Mouse (Mus musculus) kidney, postnatal 0 days (tissue): ENCODE measurements around the gene Tnrc6b. TPM values are rescaled to one million over a fixed set of nuclear protein-coding genes. Genes with fewer than 3 reads are reported as not detected.
"Not testable (repeated sequence)": the region's sequence is repeated elsewhere in the genome, so short reads cannot be mapped to it uniquely, and the experiment has no call there.

ENCODE experiments used
- ATAC-seq: fragments of 200-750 bp; cut with Nextera tagmentation; replicated peaks from 2 replicates; pipeline ENCODE4 v1.8.0; 2017; ENCODE audit warnings: low read depth, moderate number of reproducible peaks, moderate TSS enrichment, moderate library complexity; ENCODE audit not compliant: low FRiP score
- DNase-seq: peaks from one replicate; pipeline ENCODE4 v3.0.0-alpha.2; 2016; ENCODE audit warnings: low spot score
- H3K27ac ChIP-seq: fragments of 300-500 bp; sonication (generic); 2 replicates; pipeline ENCODE4 v1.5.1; 2014; ENCODE audit warnings: mild to moderate bottlenecking
- H3K27me3 ChIP-seq: fragments of 300-500 bp; sonication (generic); 2 replicates; pipeline ENCODE4 v1.6.1; 2014; ENCODE audit warnings: low read length, mixed read lengths; ENCODE audit not compliant: insufficient read depth
- H3K36me3 ChIP-seq: fragments of 300-500 bp; sonication (generic); 2 replicates; pipeline ENCODE4 v1.6.1; 2014; ENCODE audit warnings: low read length, mixed read lengths; ENCODE audit not compliant: insufficient read depth
- H3K4me1 ChIP-seq: fragments of 300-500 bp; sonication (generic); replicated peaks from 2 replicates; pipeline ENCODE4 v1.6.1; 2014; ENCODE audit warnings: antibody characterized with exemption, low read length, mixed read lengths; ENCODE audit not compliant: insufficient read depth
- H3K4me2 ChIP-seq: fragments of 300-500 bp; sonication (generic); 2 replicates; pipeline ENCODE4 v1.6.1; 2014; ENCODE audit warnings: mild to moderate bottlenecking, low read length, moderate library complexity, mixed read lengths
- H3K4me3 ChIP-seq: fragments of 300-500 bp; sonication (generic); replicated peaks from 2 replicates; pipeline ENCODE4 v1.5.1; 2014; ENCODE audit warnings: low read depth, low read length
- H3K9ac ChIP-seq: fragments of 300-500 bp; sonication (generic); 2 replicates; pipeline ENCODE4 v1.6.1; 2014; ENCODE audit warnings: low read depth, low read length
- H3K9me3 ChIP-seq: fragments of 300-500 bp; sonication (generic); replicated peaks from 2 replicates; pipeline ENCODE4 v1.6.1; 2016; ENCODE audit warnings: low read length, inconsistent platforms, mixed read lengths
- CTCF ChIP-seq: IDR thresholded peaks from 2 replicates; pipeline ENCODE4 v1.5.1; 2016; ENCODE audit warnings: antibody characterized with exemption, low read depth, mild to moderate bottlenecking, moderate library complexity
- WGBS: fragments of 180-500 bp; shearing (Covaris S2); extraction: QIAGEN DNeasy Blood & Tissue Kit; methylation state at CpG from one replicate; pipeline ENCODE4 v1.1.7; 2014; 5-methylcytosine and 5-hydroxymethylcytosine counted together
- polyA plus RNA-seq: library from polyadenylated mRNA; unstranded; fragments of >200 nt; fragmentation: Nextera tagmentation; extraction: Ambion mirVana; gene quantifications from 2 replicates; pipeline ENCODE4 v1.2.1, GENCODE M21; 2015

The Tnrc6b gene
- polyA plus RNA-seq, 1 experiment from 2014 or later: 11.2 TPM

DNA sequence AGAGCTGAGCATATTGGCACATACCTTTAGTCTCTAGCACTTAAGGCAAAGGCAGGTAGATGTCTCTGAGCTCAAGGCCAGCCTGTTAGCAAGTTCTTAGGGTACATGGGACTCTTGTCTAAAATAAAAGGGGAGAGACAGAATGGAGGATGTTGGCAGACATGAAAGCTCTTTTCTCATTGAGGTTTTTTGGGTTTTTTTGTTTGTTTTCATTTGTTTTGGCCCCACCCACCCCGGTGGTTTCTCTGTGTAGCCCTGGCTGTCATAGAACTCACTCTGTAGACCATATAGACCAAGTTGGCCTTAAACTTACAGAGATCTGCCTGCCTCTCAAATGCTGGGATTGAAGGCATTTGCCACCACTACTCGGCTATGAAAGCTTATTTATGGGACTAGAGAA lies 213.1 kb downstream of the Tnrc6b start:
- no peaks in the 10 kb centered on the region for H3K27me3 ChIP-seq
- no peak overlapping the region for H3K4me3 ChIP-seq
- H3K4me2 ChIP-seq: no peak overlapping the region
- no peak overlapping the region for H3K27ac ChIP-seq
- no peak for TF ChIP-seq CTCF
- H3K9me3 ChIP-seq: no peaks in the 10 kb centered on the region
- no peaks in the 10 kb centered on the region for H3K4me1 ChIP-seq
- H3K9ac ChIP-seq: no peak overlapping the region
- DNase-seq (no peak), ATAC-seq (no peak)
- 94% methylated on average over 2 of the region's 2 CpGs for WGBS
- H3K36me3 ChIP-seq: peaks cover 48% of the 10 kb centered on the region

DNA sequence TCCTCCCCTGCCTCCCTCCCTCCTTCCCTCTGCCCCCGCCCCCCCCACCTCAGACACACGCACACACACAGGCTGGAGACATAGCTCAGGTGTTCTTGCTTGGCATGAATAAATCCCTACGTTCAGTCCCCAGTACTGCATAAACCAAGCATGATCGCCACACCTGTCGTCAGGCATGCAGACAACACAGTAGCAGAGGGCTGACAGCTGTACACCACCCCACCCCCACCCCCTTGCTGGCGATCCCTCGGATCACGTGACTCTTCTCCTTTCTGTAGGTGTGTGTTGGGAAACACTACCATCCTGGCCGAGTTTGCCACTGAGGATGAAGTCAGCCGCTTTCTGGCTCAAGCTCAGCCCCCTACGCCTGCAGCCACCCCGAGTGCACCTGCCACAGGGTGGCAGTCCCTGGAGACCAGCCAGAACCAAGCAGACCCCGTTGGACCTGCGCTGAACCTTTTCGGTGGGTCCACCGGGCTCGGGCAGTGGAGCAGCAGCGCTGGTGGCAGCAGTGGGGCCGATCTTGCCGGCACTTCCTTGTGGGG lies 217.8 kb downstream of the Tnrc6b start:
- Histone ChIP-seq H3K4me3 (no peak overlapping the region), H3K4me1 (no peaks in the 10 kb centered on the region), H3K36me3 (peaks cover 49% of the 10 kb centered on the region), H3K9me3 (no peaks in the 10 kb centered on the region), H3K27ac (no peak overlapping the region), H3K9ac (no peak overlapping the region), H3K27me3 (no peaks in the 10 kb centered on the region), H3K4me2 (no peak overlapping the region)
- ATAC-seq (no peak), DNase-seq (no peak)
- TF ChIP-seq CTCF: no peak
- WGBS: 78% methylated on average over 20 of the region's 20 CpGs

DNA sequence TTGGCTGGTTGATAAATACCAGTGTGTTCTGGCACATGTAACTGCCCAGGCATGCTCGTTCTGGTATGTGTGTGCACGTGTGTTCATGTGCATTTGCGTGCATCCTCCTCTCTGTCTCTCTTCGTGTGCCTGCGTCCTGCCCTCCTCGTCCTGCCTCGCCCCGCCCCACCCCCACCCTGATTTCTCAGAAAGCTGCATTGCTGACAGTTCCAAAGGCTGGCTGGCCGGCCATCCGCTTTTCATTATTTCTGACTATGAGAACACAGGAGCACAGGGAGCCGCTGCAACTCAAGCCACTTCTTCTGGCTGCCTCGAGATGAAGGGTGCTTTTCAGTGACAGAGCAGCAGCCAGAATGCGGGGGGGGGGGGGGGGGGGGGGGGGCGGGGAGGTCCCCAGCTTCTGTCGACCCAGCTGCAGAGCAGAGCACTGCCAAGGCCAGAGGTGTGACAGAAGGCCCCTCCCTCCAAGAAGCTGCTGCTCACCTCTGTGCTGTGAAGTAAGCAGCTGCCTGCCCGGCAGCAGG lies 219.0 kb downstream of the Tnrc6b start:
- no peak for DNase-seq
- no peaks in the 10 kb centered on the region for H3K4me1 ChIP-seq
- no peak overlapping the region for H3K4me3 ChIP-seq
- no peak overlapping the region for H3K4me2 ChIP-seq
- no peak overlapping the region for H3K27ac ChIP-seq
- no peak for ATAC-seq
- WGBS: 45% methylated on average over 14 of the region's 16 CpGs
- H3K9me3 ChIP-seq: no peaks in the 10 kb centered on the region
- H3K9ac ChIP-seq: no peak overlapping the region
- H3K36me3 ChIP-seq: peaks cover 40% of the 10 kb centered on the region
- no peak for TF ChIP-seq CTCF
- H3K27me3 ChIP-seq: no peaks in the 10 kb centered on the region

DNA sequence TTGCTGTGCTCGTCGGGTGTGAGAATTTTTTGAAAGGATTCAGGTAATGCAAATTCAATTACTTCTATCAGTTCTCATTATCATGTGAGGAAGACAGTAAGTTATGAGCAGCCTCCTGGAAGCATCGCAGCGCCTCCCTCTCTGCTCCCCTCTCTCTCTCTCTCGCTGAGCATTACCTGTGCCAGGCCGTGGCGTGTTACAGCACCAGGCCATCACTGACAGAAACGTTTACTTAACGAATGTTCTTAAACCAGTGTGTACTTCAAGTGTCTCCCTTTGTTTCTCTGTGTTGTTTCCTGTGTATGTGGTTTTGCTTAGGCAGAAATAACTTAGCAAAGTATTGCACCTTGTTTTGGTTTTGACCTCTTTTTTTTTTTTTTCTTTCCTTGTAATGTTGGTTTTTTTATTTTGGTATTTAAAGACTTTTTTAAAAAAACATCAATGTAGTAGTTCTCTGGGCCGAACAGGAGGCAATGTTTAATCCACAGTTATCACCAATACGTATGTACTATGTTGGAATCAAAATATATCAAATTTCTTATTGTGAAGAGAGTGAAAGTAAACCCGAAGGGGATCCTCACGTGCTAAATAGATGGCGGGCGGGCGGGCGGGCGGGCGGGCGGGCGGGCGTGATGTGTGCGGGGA lies 219.7 kb downstream of the Tnrc6b start:
- H3K4me2 ChIP-seq, H3K9ac ChIP-seq, H3K27ac ChIP-seq, ATAC-seq, H3K4me3 ChIP-seq, H3K9me3 ChIP-seq, H3K4me1 ChIP-seq, DNase-seq, H3K27me3 ChIP-seq: not testable (repeated sequence)
- peaks cover 37% of the 10 kb centered on the region for H3K36me3 ChIP-seq
- WGBS: 90% methylated on average over 23 of the region's 23 CpGs

DNA sequence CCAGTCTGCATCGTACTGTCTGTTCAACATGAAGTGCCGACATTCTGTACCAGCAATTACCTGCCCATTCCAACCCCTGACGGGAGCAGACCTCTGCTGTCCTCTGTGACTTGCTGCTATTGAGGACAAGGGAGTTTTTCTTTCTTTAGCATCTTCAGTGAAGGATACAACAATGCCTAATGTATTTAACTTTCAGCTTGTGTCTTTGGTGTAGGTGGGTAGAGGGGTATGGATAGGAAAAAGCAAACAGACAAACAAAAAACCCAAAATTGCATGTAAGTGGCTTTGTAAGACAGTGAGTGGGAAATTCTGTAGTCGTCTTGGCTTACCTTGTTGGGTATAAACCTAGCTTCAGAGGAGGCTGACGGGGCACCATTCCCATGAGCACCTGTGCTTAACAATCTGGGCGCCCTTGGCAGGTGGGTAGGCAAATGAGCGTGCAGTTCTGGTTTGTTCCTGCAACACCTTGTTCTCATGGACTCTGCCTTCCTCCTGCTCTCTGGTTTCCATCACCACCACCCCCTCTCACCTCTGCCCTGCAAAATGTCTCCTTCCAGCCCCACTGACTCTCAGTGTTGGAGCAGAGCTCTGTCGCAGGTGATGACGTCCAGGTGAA lies 220.3 kb downstream of the Tnrc6b start:
- H3K4me2 ChIP-seq: no peak overlapping the region
- H3K27ac ChIP-seq: no peak overlapping the region
- H3K4me3 ChIP-seq: no peak overlapping the region
- no peaks in the 10 kb centered on the region for H3K9me3 ChIP-seq
- no peak overlapping the region for H3K9ac ChIP-seq
- no peak for ATAC-seq
- no peaks in the 10 kb centered on the region for H3K27me3 ChIP-seq
- no peaks in the 10 kb centered on the region for H3K4me1 ChIP-seq
- peaks cover 35% of the 10 kb centered on the region for H3K36me3 ChIP-seq
- no peak for TF ChIP-seq CTCF
- DNase-seq: no peak
- WGBS: 91% methylated on average over 9 of the region's 9 CpGs

DNA sequence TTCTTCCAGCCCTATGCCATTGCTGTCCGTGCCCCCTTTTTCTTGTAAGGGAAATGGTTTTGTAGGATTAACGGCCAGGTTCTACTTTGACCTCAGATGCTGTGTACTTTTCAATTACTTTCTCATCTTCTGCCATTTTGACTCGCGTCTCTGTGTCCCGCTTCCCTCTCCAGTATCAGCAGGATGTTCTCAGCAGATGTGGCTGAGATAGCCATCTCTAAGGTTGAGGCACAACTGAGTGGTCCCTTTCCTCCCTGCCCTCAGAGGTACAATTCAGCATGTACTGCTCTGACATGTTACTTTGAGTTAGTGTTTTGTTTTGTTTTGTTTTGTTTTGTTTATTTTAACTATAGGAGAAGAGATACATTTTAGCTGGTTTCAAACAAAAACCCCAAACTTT lies 223.7 kb downstream of the Tnrc6b start:
- DNase-seq (no peak), ATAC-seq (no peak)
- Histone ChIP-seq H3K9me3 (no peaks in the 10 kb centered on the region), H3K4me3 (no peak overlapping the region), H3K4me1 (no peaks in the 10 kb centered on the region), H3K4me2 (no peak overlapping the region), H3K9ac (no peak overlapping the region), H3K27ac (no peak overlapping the region), H3K27me3 (no peaks in the 10 kb centered on the region), H3K36me3 (peaks cover 13% of the 10 kb centered on the region)
- TF ChIP-seq CTCF: no peak
- WGBS: 85% methylated on average over 5 of the region's 5 CpGs
